Mouse (Mus musculus) kidney, adult 9 months (tissue): ENCODE data around the gene Atp6v0a2.
"Not testable (repeated sequence)": the region's sequence is repeated elsewhere in the genome, so short reads cannot be mapped to it uniquely, and the experiment has no call there.

Experiments
- DNase-seq: peaks from one replicate; pipeline ENCODE4 v3.0.0; 2022

Atp6v0a2 gene

GRCm38 (mm10) chr5:124628448-124629363, at the start of gene Atp6v0a2:
TSS of gene Atp6v0a2 (plus strand) at chr5:124628576.
- peak; percentile 95 for DNase-seq

GRCm38 (mm10) chr5:124578633-124579317, 49.6 kb upstream of the Atp6v0a2 start, which contains the start of the genes Eif2b1 and Gtf2h3:
TSS of gene Eif2b1 (minus strand) at chr5:124579131.
TSS of gene Gtf2h3 (plus strand) at chr5:124579140.
- peak; percentile 92 for DNase-seq

- DNase-seq, result peak; percentile 25
Observed at GRCm38 (mm10) chr5:124582515-124582914, 45.9 kb upstream of the Atp6v0a2 start.

DNA sequence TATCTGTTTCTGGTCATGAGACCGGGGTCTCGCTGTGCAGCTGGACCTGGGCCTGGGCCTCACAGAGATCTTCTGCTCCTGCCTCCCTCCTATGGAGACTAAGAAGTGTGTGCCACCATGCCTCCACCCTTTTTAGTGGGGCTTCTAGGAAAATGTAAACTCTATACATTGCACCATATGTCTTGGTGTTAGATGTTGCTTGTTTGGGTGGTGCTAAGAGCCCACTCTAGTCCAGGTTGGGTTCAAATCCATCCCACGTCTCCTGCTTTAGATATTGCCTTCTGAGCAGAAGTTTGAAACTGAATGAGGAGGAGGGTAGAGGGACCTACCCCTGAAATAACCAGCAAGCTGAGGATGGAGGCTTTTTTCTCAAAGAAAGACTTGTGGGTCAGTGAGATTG, 35.6 kb upstream of the Atp6v0a2 start:
- no peak for DNase-seq

DNA sequence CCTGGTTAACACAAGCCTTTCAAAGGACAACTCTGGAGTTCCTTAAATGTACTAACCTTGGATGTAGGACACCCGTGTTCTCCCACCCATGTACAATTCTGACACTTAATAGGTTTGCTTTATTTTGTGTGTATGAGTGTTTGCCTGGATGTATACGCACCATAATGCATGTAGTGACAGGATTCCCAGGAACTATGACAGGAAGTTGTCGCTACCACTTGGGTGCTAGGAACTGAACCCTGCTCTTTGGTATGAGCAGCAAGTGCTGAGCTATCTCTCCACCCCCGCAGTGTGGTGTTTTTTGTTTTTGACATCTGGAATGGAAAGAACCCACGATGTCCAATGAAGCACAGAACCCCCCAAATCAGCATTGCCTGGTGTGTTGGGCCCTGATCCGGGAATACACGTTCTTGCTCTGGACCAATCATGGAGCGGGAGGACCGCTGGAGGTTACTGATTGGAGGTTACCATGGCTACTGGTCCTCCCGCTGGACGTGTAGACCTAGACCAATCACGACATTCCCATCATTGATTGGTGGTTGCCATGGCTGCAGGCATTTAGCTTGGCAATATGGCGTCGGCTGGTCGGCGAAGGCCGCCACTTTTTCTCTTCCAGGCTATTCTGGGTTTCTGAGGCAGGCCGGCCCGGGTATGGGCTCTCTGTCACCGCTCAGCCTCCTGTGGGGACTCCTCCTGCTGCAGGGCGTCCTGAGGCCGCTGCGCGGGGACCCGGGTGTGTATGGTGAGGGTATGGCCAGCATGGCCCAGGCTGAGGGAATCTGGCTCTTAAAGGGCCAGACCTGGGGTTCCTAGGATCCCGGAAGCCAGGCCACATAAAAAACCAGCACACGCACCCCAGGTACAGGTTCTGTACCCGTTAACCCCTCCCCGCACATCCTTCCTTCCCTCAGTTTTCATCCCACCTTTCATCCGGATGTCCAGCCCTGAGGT, 29.9 kb upstream of the Atp6v0a2 start:
- DNase-seq, result peak; percentile 98

GRCm38 (mm10) chr5:124599726-124600125, 28.6 kb upstream of the Atp6v0a2 start:
- DNase-seq, result not testable (repeated sequence)

GRCm38 (mm10) chr5:124602349-124602748, 26.0 kb upstream of the Atp6v0a2 start:
- peak; percentile 60 for DNase-seq

DNA sequence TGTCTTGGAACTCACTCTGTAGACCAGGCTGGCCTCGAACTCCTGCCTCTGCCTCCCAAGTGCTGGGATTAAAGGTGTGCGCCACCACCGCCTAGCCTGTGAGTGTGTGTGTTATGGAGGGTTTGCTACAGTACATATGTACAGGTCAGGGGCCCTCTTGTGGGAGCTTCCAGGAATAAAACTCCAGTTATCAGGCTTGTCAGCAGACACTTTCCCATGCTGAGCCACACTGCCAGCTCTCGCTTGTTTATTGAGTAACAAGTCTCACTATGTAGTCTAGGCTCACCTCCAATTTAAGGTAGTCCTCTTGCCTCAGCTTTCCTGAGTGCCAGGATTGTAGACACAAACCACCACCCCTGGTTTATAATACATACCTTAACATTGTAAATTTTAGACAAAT, 24.1 kb upstream of the Atp6v0a2 start:
- DNase-seq, result no peak

DNA sequence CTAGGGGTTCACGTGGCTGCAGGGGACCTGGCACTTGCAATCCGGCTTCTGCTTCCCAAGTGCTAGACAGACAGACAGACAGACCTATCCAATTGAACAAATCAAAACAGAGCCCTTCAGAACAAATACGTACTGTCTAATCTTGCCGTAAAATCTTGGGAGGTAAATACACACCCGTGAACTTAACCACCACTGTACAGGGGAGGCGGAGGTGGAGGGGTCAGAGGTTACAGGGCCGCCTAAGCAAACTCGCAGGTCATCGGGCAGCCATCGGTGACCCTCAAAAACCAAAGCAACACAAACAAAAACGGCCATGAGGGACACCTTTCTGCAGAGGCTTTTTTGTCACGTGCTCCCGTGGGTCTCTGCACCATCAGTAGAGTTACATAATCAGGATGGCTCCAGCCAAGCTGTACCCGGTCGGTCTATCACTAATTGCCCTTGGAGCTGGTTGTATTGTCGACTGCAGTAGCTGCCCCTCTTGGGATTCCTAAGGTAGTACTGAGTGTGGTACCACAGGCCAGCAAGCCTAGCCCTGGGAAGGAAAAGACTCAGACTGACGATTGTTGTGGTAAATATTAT, 23.2 kb upstream of the Atp6v0a2 start:
- no peak for DNase-seq

GRCm38 (mm10) chr5:124610965-124611364, 17.4 kb upstream of the Atp6v0a2 start:
- no peak for DNase-seq

DNA sequence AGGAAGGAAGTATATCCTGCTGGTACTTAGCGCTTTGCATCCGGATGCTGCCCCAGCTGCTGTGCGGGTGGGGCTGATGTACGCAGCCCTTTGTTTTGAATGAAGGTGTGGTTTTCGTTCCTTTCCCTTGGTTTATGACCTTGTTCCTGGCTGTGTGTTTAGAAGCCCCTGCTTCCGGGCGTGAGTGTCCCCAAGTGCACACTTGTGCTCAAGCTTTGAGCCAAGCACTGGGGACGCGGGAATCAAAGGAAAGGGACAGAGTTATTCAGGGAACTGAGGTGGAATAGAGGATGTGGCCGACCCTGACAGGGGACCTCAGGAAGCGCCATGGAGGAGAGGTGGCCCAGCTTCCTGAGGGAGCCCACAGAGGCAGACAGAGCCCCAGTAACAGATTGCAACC, 13.7 kb upstream of the Atp6v0a2 start:
- DNase-seq, result peak; percentile 27

DNA sequence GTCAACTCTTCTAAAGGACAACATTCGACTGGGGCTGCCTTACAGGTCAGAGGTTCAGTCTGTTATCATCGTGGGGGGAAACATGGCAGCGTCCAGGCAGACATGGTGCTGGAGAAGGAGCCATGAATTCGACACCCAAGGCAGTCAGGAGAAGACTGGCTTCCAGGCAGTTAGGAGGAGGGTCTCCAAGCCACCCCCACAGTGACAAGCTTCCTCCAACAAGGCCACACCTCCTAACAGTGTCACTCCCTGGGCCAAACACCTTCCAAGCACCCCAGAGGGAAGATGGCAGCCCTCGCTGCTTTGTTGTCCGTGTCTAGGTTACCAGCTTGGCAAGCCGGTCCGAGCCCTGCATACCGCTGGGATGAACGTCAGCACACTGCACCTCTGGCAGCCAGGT, 9.7 kb upstream of the Atp6v0a2 start:
- DNase-seq, result no peak

DNA sequence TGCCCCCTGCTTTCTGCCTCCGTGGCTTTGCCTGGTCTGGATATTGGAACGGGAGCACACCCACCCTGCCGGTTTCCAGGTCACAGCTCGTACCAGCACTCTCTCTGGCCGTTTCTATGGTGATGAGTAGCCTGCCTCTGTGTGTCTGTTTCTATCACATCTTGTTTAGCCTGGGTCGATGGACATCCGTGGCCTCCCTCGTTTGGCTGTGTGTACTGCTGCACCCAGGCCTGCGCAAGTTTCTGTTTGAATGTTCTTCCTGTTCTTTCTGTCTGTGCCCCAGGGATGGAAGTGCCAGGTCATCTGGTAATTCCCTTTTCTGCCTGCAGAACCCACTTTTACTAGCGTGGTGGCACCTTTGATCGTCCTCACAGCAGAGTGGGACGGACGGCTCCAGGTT, 7.0 kb upstream of the Atp6v0a2 start:
- DNase-seq, result no peak

DNA sequence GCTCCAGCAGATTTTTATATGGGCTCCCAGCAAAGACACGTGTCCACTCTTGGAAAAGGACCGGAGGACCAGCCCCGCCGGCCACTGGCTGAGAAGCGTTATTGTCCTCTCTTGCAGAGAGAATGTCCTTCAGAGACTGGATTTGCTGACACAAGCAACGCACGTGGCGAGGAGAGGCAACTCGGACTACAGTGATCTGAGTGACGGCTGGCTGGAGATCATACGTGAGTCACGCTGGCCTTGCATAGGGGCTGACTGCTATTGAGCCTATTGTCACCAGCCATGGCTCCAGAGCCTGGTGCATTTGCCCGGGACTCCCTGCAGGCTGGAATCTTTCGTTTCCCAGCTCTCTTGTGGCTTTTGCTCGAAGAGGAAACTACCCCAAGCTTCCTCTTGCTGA, 5.5 kb upstream of the Atp6v0a2 start:
- no peak for DNase-seq

DNA sequence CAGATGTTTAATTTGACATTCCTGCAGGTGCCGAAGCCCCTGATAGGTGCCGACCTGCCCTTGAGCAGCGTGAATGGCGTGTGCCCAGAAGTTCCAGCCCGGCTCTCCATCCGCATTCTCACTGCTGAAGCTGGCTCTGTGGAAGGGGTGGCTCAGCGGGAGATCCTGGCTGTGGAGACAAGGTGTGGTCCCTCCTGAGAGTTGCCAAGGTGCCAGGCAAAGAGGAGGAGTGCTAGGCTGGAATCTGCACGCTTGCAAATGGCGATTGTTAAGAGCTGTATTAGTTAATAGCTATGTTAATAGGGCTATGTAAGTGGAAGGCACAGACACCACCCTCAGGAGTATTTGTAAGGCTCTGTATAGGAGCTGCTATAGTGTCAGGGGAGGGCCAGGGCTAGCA, 4.1 kb upstream of the Atp6v0a2 start:
- no peak for DNase-seq

GRCm38 (mm10) chr5:124629641-124630040, 1.3 kb downstream of the Atp6v0a2 start:
- peak; percentile 27 for DNase-seq

GRCm38 (mm10) chr5:124631685-124632084, 3.3 kb downstream of the Atp6v0a2 start:
- DNase-seq, result no peak

DNA sequence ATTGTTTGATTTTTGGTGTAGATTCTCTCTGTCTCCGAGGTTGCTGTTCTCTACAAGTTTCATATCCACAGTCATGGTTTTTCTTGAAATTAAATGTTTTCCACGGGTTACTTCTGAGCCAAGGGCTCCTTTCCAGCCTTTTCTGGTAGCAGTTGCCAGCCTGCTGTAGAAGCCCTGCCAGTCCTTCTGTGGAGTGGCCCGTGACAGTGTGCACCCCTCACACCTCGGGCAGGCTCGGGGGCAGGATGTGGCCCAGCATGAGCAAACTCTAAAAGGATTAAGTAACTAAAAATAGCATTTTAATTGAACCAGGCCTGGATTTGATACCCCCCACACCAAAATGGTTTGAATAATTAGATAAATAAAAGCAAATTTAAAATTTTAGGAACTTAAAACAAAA, 4.1 kb downstream of the Atp6v0a2 start:
- no peak for DNase-seq

DNA sequence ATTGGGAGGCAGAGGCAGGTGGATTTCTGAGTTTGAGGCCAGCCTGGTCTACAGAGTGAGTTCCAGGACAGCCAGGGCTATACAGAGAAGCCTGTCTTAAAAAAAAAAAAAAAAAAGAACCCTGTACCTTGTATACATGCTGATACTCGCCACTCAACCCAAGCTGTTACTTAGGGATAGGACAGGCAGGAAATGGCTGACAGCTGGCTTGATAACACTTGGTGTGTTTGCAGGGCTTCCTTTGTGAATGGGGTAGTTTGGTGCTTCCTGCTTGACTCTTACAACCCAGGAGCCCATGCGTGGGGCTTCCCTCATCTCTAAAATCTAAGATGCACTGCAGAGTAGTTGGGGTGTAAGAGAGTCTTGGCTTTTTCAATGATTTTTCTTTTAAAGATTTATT, 5.0 kb downstream of the Atp6v0a2 start:
- no peak for DNase-seq

DNA sequence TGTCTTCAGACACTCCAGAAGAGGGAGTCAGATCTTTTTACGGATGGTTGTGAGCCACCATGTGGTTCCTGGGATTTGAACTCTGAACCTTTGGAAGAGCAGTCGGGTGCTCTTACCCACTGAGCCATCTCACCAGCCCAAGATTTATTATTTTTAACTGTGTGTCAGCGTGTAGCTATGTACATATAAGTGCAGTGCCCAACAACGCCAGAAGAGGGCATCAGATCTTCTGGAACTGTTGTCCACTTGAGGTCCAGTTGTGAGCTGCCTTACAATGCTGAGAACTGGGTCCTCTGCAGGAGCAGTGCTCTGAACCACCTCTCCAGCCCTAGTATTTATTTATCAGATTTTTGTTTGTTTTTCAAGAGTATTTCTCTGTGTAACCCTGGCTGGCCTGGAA, 6.7 kb downstream of the Atp6v0a2 start:
- DNase-seq, result peak; percentile 54

- DNase-seq, result no peak
Observed at GRCm38 (mm10) chr5:124636139-124636538, 7.8 kb downstream of the Atp6v0a2 start.

GRCm38 (mm10) chr5:124636694-124637093, 8.3 kb downstream of the Atp6v0a2 start:
- DNase-seq, result no peak
